Comparison of ENCODE assay signal across 8 mouse cellular contexts in the genomic region with DNA sequence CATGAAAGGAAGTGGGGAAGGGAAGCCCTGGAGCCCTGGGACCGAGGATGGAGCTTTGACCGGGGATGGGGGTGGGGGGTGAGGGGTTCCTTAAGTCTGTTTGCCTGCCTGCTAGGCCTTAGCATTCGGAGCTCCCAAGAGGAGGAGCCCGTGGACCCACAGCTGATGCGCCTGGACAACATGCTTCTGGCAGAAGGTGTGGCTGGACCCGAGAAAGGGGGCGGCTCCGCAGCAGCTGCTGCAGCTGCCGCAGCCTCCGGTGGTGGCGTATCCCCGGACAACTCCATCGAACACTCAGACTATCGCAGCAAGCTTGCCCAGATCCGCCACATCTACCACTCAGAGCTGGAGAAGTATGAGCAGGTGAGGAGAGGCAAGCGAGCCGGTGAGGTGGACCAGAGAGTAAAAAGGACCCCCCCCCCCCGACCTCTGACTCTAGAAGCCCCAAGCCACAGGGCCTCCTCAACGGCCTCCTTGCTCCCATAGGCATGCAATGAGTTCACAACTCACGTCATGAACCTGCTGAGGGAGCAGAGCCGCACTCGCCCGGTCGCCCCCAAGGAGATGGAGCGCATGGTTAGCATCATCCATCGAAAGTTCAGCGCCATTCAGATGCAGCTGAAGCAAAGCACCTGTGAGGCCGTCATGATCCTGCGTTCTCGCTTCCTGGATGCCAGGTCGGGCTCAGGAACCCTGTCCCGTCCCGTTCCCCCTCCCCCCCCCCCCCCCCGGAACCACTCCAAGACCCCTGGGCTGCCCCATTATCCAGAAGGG. TPM values are rescaled to one million over a fixed set of nuclear protein-coding genes. Genes with fewer than 3 reads are reported as not detected.
DNase-seq lines count a peak whose midpoint lies in the region; ATAC-seq and TF ChIP-seq lines count a peak whose summit lies in the region.

No protein-coding gene starts in this region.

- ATAC-seq in hindbrain, embryonic 14.5 days (ENCODE audit: low FRiP score) = peak; percentile 3; the same call in 1 of the 2 replicates
- ATAC-seq in lung, postnatal 0 days = no peak

- no peak for TF ChIP-seq EP300 in lung, postnatal 0 days (IDR thresholded peaks at IDR 0.05)

- H3K4me1 ChIP-seq in heart, embryonic 10.5 days = peaks cover 83% of the 10 kb centered on the region
- H3K4me1 ChIP-seq in hindbrain, embryonic 14.5 days (replicated peaks; ENCODE audit: control insufficient read depth, insufficient read depth, low read length) = peaks cover 46% of the 10 kb centered on the region
- peaks cover 22% of the 10 kb centered on the region; the same call in 1 of the 2 replicates for H3K4me1 ChIP-seq in lung, postnatal 0 days (ENCODE audit: insufficient read depth, low read depth, low read length)

- 62% methylated on average over 34 of the region's 34 CpGs for WGBS in heart, embryonic 10.5 days
- 40% methylated on average over 31 of the region's 34 CpGs for WGBS in hindbrain, embryonic 14.5 days
- WGBS in lung, postnatal 0 days = 46% methylated on average over 34 of the region's 34 CpGs

- intact Hi-C loops in heart, postnatal 25 days (cut with DNase I) = no loop called here
- intact Hi-C loops in left cerebral cortex, postnatal 14 days (cut with DNase I) = loop anchor here (5.0 kb wide), 1 partner anchor 472 kb away; a partner anchor contains a TSS

- peak overlapping the region; percentile 97 for H3K4me2 ChIP-seq in hindbrain, embryonic 14.5 days (replicated peaks)
- peak overlapping the region; percentile 96 for H3K4me2 ChIP-seq in lung, postnatal 0 days (replicated peaks; ENCODE audit: low read depth, low read length)

- H3K27ac ChIP-seq in heart, embryonic 10.5 days = peak overlapping the region; percentile 100; the same call in 1 of the 2 replicates
- H3K27ac ChIP-seq in hindbrain, embryonic 14.5 days = peak overlapping the region; percentile 95; the same call in 1 of the 2 replicates
- peak overlapping the region; percentile 97 for H3K27ac ChIP-seq in lung, postnatal 0 days (ENCODE audit: low read length)

- H3K36me3 ChIP-seq in heart, embryonic 10.5 days = peaks cover 24% of the 10 kb centered on the region
- H3K36me3 ChIP-seq in hindbrain, embryonic 14.5 days (replicated peaks; ENCODE audit: control insufficient read depth, insufficient read depth) = peaks cover 18% of the 10 kb centered on the region
- peaks cover 11% of the 10 kb centered on the region; the same call in 1 of the 2 replicates for H3K36me3 ChIP-seq in lung, postnatal 0 days (ENCODE audit: insufficient read depth, low read length)

- peak overlapping the region; percentile 91 for H3K9ac ChIP-seq in hindbrain, embryonic 14.5 days
- H3K9ac ChIP-seq in lung, postnatal 0 days (replicated peaks; ENCODE audit: low read depth) = peak overlapping the region; percentile 84

- H3K9me3 ChIP-seq in heart, embryonic 10.5 days = no peaks in the 10 kb centered on the region
- H3K9me3 ChIP-seq in hindbrain, embryonic 14.5 days (ENCODE audit: control insufficient read depth, low read length) = no peaks in the 10 kb centered on the region
- H3K9me3 ChIP-seq in lung, postnatal 0 days (ENCODE audit: low read length) = no peaks in the 10 kb centered on the region

- peak overlapping the region; percentile 97 for H3K4me3 ChIP-seq in heart, embryonic 10.5 days
- peak overlapping the region; percentile 72 for H3K4me3 ChIP-seq in hindbrain, embryonic 14.5 days (replicated peaks; ENCODE audit: low read length)
- peak overlapping the region; percentile 86 for H3K4me3 ChIP-seq in lung, postnatal 0 days (ENCODE audit: low read depth, low read length)

- no peak for DNase-seq in heart, embryonic 10.5 days (ENCODE audit: low spot score)
- DNase-seq in heart, postnatal 25 days (ENCODE audit: low spot score) = no peak
- DNase-seq in cerebellum, adult 9-11 months = peak; percentile 63
- DNase-seq in hindbrain, embryonic 14.5 days (ENCODE audit: low spot score) = no peak
- peak; percentile 61 for DNase-seq in lung, postnatal 0 days (ENCODE audit: low spot score)
- DNase-seq in left cerebral cortex, postnatal 14 days (ENCODE audit: low spot score in 2 of 2) = no peak
- DNase-seq in yolk sac, embryonic 10.5 days (ENCODE audit: low spot score) = no peak
- no peak for DNase-seq in frontal cortex, postnatal 25 days (ENCODE audit: low spot score in 2 of 2)

- TF ChIP-seq CTCF in lung, postnatal 0 days (IDR thresholded peaks at IDR 0.05) = peak; percentile 28

- H3K27me3 ChIP-seq in heart, embryonic 10.5 days (ENCODE audit: insufficient read depth, poor library complexity, severe bottlenecking) = no peaks in the 10 kb centered on the region
- H3K27me3 ChIP-seq in hindbrain, embryonic 14.5 days (ENCODE audit: control insufficient read depth, insufficient read depth, low read length) = no peaks in the 10 kb centered on the region
- no peaks in the 10 kb centered on the region for H3K27me3 ChIP-seq in lung, postnatal 0 days (replicated peaks; ENCODE audit: insufficient read depth, low read length)

RNA-seq across cellular contexts. Expression of a gene that starts 2.9 kb away (rescaled TPM):
- 10.2 and 16.6 TPM in 2 replicates for polyA plus RNA-seq in heart, embryonic 10.5 days (2016; fragmentation: Nextera tagmentation; extraction: Ambion mirVana)
- total RNA-seq in heart, postnatal 25 days (2021) = 10 to 100 TPM; 17.6 to 17.8 TPM
- 7.1 and 10.5 TPM in 2 replicates for polyA plus RNA-seq in hindbrain, embryonic 14.5 days (2014; fragmentation: Nextera tagmentation; extraction: Ambion mirVana)
- polyA plus RNA-seq in lung, postnatal 0 days (2015; fragmentation: Nextera tagmentation; extraction: Ambion mirVana) = 15.0 and 15.6 TPM in 2 replicates
- total RNA-seq in left cerebral cortex, postnatal 14 days (2021) = 10 to 100 TPM; 45.9 to 48.8 TPM

RNA-seq across cellular contexts. Expression of a gene that starts 3.7 kb away (rescaled TPM):
- polyA plus RNA-seq in heart, embryonic 10.5 days (2016; fragmentation: Nextera tagmentation; extraction: Ambion mirVana) = 5.3 and 5.6 TPM in 2 replicates
- under 1 TPM in 1 of 2 experiments, not detected in 1; 0.56 TPM for total RNA-seq in heart, postnatal 25 days (2021)
- 1.1 and 1.4 TPM in 2 replicates for polyA plus RNA-seq in hindbrain, embryonic 14.5 days (2014; fragmentation: Nextera tagmentation; extraction: Ambion mirVana)
- 3,782 and 4,046 TPM in 2 replicates for polyA plus RNA-seq in lung, postnatal 0 days (2015; fragmentation: Nextera tagmentation; extraction: Ambion mirVana)
- total RNA-seq in left cerebral cortex, postnatal 14 days (2021) = 1 to 10 TPM in 1 of 2 experiments, under 1 TPM in 1; 0.87 to 1.2 TPM

RNA-seq across cellular contexts. Expression of a gene that starts 4.3 kb away (rescaled TPM):
- polyA plus RNA-seq in heart, embryonic 10.5 days (2016; fragmentation: Nextera tagmentation; extraction: Ambion mirVana) = 6.8 and 11.0 TPM in 2 replicates
- 1 to 10 TPM; 4.1 to 4.2 TPM for total RNA-seq in heart, postnatal 25 days (2021)
- polyA plus RNA-seq in hindbrain, embryonic 14.5 days (2014; fragmentation: Nextera tagmentation; extraction: Ambion mirVana) = 4.2 and 4.7 TPM in 2 replicates
- polyA plus RNA-seq in lung, postnatal 0 days (2015; fragmentation: Nextera tagmentation; extraction: Ambion mirVana) = 34.7 and 41.0 TPM in 2 replicates
- total RNA-seq in left cerebral cortex, postnatal 14 days (2021) = 1 to 10 TPM; 3.2 to 3.4 TPM

RNA-seq across cellular contexts. Expression of a gene that starts 9.6 kb away (rescaled TPM):
- polyA plus RNA-seq in heart, embryonic 10.5 days (2016; fragmentation: Nextera tagmentation; extraction: Ambion mirVana) = 139 and 157 TPM in 2 replicates
- 10 to 100 TPM; 34.9 to 35.0 TPM for total RNA-seq in heart, postnatal 25 days (2021)
- polyA plus RNA-seq in hindbrain, embryonic 14.5 days (2014; fragmentation: Nextera tagmentation; extraction: Ambion mirVana) = 196 and 211 TPM in 2 replicates
- polyA plus RNA-seq in lung, postnatal 0 days (2015; fragmentation: Nextera tagmentation; extraction: Ambion mirVana) = 81.5 and 84.1 TPM in 2 replicates
- 10 to 100 TPM; 83.2 to 90.9 TPM for total RNA-seq in left cerebral cortex, postnatal 14 days (2021)

RNA-seq across cellular contexts. Expression of a gene that starts 10.1 kb away (rescaled TPM):
- 44.8 and 57.8 TPM in 2 replicates for polyA plus RNA-seq in heart, embryonic 10.5 days (2016; fragmentation: Nextera tagmentation; extraction: Ambion mirVana)
- 10 to 100 TPM; 65.8 to 66.8 TPM for total RNA-seq in heart, postnatal 25 days (2021)
- 123 and 126 TPM in 2 replicates for polyA plus RNA-seq in hindbrain, embryonic 14.5 days (2014; fragmentation: Nextera tagmentation; extraction: Ambion mirVana)
- polyA plus RNA-seq in lung, postnatal 0 days (2015; fragmentation: Nextera tagmentation; extraction: Ambion mirVana) = 35.7 and 40.0 TPM in 2 replicates
- total RNA-seq in left cerebral cortex, postnatal 14 days (2021) = 100 to 1,000 TPM; 175 to 180 TPM

Comparison
In these comparisons a context has a peak if more than half of its experiments do, and no peak if none do; other contexts are left out.
1. DNase-seq: peak in cerebellum, adult 9-11 months (single experiment) and lung, postnatal 0 days (single experiment); none in heart, embryonic 10.5 days (single experiment), heart, postnatal 25 days (single experiment), hindbrain, embryonic 14.5 days (single experiment), left cerebral cortex, postnatal 14 days (0 of 2), yolk sac, embryonic 10.5 days (single experiment) and frontal cortex, postnatal 25 days (0 of 2).
2. RNA of a gene that starts 3.7 kb away (polyA plus RNA-seq): 3,782 to 4,046 TPM in lung, postnatal 0 days; 5.3 to 5.6 TPM in heart, embryonic 10.5 days and 1.1 to 1.4 TPM in hindbrain, embryonic 14.5 days; every median in the first group is over 100 times any median in the second.
3. Peak in every context shown above with its lines, with median percentiles within 50 percentile points of each other: H3K27ac ChIP-seq and H3K4me3 ChIP-seq.